Mouse (Mus musculus) MEL (cell line): Measurements from ENCODE around the gene Ptpn14. TPM values are rescaled to one million over a fixed set of nuclear protein-coding genes. Genes with fewer than 3 reads are reported as not detected.

Experiments used
- DNase-seq: peaks from one replicate; pipeline ENCODE4 v3.0.0; 2011; ENCODE audit warnings: low read depth, low spot score
- H3K27ac ChIP-seq: 2 replicates; pipeline ENCODE4 v1.5.1; 2012; ENCODE audit warnings: low read depth, mild to moderate bottlenecking, control low read depth, low read length, moderate library complexity; ENCODE audit not compliant: control insufficient read depth
- H3K27me3 ChIP-seq, 2 experiments: fragments of 150-350 bp in 1 of 2; sonication (generic) in 1 of 2; 2 replicates each; pipeline ENCODE4 v1.6.1; 2012; ENCODE audit warnings: low read length in 2 of 2, mild to moderate bottlenecking in 2 of 2, improper control_type of control experiment in 1 of 2, moderate library complexity in 1 of 2; ENCODE audit not compliant: insufficient read depth in 2 of 2, control insufficient read depth in 1 of 2
- H3K36me3 ChIP-seq, 2 experiments: 2 replicates each; pipeline ENCODE4 v1.6.1; 2012 to 2014; ENCODE audit warnings: low read length in 2 of 2, improper control_type of control experiment in 1 of 2, inconsistent platforms in 1 of 2, mild to moderate bottlenecking in 1 of 2; ENCODE audit not compliant: insufficient read depth in 2 of 2, control insufficient read depth in 1 of 2
- H3K4me1 ChIP-seq, 2 experiments: fragments of 150-350 bp in 1 of 2; sonication (generic) in 1 of 2; 2 replicates each; pipeline ENCODE4 v1.6.1; 2012; ENCODE audit warnings: low read length in 2 of 2, improper control_type of control experiment in 1 of 2, mild to moderate bottlenecking in 1 of 2; ENCODE audit not compliant: insufficient read depth in 2 of 2, control insufficient read depth in 1 of 2
- H3K4me3 ChIP-seq, 2 experiments: fragments of 150-350 bp in 1 of 2; sonication (generic) in 1 of 2; 2 replicates each; pipeline ENCODE4 v1.5.1; 2012; ENCODE audit warnings: low read depth in 2 of 2, low read length in 2 of 2, mild to moderate bottlenecking in 2 of 2, moderate library complexity in 2 of 2, control low read depth in 1 of 2, improper control_type of control experiment in 1 of 2; ENCODE audit not compliant: control insufficient read depth in 1 of 2, insufficient read depth in 1 of 2
- H3K79me2 ChIP-seq: 2 replicates; pipeline ENCODE4 v1.6.1; 2012; ENCODE audit warnings: mild to moderate bottlenecking, low read length, moderate library complexity; ENCODE audit not compliant: control insufficient read depth, poor library complexity, insufficient read depth
- H3K9ac ChIP-seq: 2 replicates; pipeline ENCODE4 v1.6.1; 2012; ENCODE audit warnings: low read depth, mild to moderate bottlenecking, control low read depth, low read length, moderate library complexity; ENCODE audit not compliant: control insufficient read depth, poor library complexity, severe bottlenecking
- H3K9me3 ChIP-seq: fragments of 150-350 bp; sonication (generic); replicated peaks from 2 replicates; pipeline ENCODE4 v1.6.1; 2012; ENCODE audit warnings: mild to moderate bottlenecking, low read length, improper control_type of control experiment, moderate library complexity; ENCODE audit not compliant: insufficient read depth
- BHLHE40 ChIP-seq: IDR thresholded peaks from 2 replicates; pipeline ENCODE4 v1.6.1; 2012; ENCODE audit warnings: low read depth, mild to moderate bottlenecking, inconsistent platforms, low read length, improper control_type of control experiment, borderline replicate concordance
- CHD1 ChIP-seq: IDR thresholded peaks from 2 replicates; pipeline ENCODE4 v1.6.1; 2012; ENCODE audit warnings: low read depth, mild to moderate bottlenecking, inconsistent platforms, low read length, improper control_type of control experiment
- CHD2 ChIP-seq: IDR thresholded peaks from 2 replicates; pipeline ENCODE4 v1.6.1; 2011; ENCODE audit warnings: low read length, improper control_type of control experiment
- CTCF ChIP-seq, 3 experiments: IDR thresholded peaks in 2 of 3; conservative IDR thresholded peaks in 1 of 3; 2 replicates each; pipeline ENCODE4 v1.5.1; 2011 to 2012; ENCODE audit warnings: low read length in 3 of 3, low read depth in 2 of 3, mild to moderate bottlenecking in 2 of 3, improper control_type of control experiment in 1 of 3, inconsistent platforms in 1 of 3, mixed read lengths in 1 of 3, moderate library complexity in 1 of 3; ENCODE audit not compliant: control insufficient read depth in 1 of 3, insufficient read depth in 1 of 3, poor library complexity in 1 of 3, severe bottlenecking in 1 of 3
- E2F4 ChIP-seq: IDR thresholded peaks from 2 replicates; pipeline ENCODE4 v1.6.1; 2011; ENCODE audit warnings: low read depth, low read length, improper control_type of control experiment, borderline replicate concordance
- EP300 ChIP-seq, 2 experiments: IDR thresholded peaks; 2 replicates each; pipeline ENCODE4 v1.6.1; 2011; ENCODE audit warnings: improper control_type of control experiment in 2 of 2, low read length in 2 of 2, low read depth in 1 of 2, mild to moderate bottlenecking in 1 of 2
- ETS1 ChIP-seq: IDR thresholded peaks from 2 replicates; pipeline ENCODE4 v1.6.1; 2012; ENCODE audit warnings: low read depth, mild to moderate bottlenecking, inconsistent platforms, low read length, improper control_type of control experiment, moderate library complexity
- GATA1 ChIP-seq: IDR thresholded peaks from 2 replicates; pipeline ENCODE4 v1.6.1; 2011; ENCODE audit warnings: low read depth, low read length, improper control_type of control experiment
- MAFK ChIP-seq: IDR thresholded peaks from 2 replicates; pipeline ENCODE4 v1.6.1; 2011; ENCODE audit warnings: low read depth, mild to moderate bottlenecking, low read length, improper control_type of control experiment, borderline replicate concordance
- MAX ChIP-seq: IDR thresholded peaks from 2 replicates; pipeline ENCODE4 v1.6.1; 2011; ENCODE audit warnings: low read length, improper control_type of control experiment
- MAZ ChIP-seq: IDR thresholded peaks from 2 replicates; pipeline ENCODE4 v1.6.1; 2012; ENCODE audit warnings: low read depth, mild to moderate bottlenecking, inconsistent platforms, low read length, improper control_type of control experiment
- MYB ChIP-seq: IDR thresholded peaks from 2 replicates; pipeline ENCODE4 v1.6.1; 2011; ENCODE audit warnings: mild to moderate bottlenecking, low read depth, low read length, improper control_type of control experiment
- NELFE ChIP-seq: IDR thresholded peaks from 2 replicates; pipeline ENCODE4 v1.6.1; 2011; ENCODE audit warnings: low read depth, low read length, improper control_type of control experiment
- RAD21 ChIP-seq: IDR thresholded peaks from 2 replicates; pipeline ENCODE4 v1.6.1; 2011; ENCODE audit warnings: mild to moderate bottlenecking, low read depth, low read length, improper control_type of control experiment
- RCOR1 ChIP-seq: IDR thresholded peaks from 2 replicates; pipeline ENCODE4 v1.6.1; 2012; ENCODE audit warnings: low read depth, mild to moderate bottlenecking, inconsistent platforms, low read length, improper control_type of control experiment
- SIN3A ChIP-seq: IDR thresholded peaks from 2 replicates; pipeline ENCODE4 v1.6.1; 2012; ENCODE audit warnings: low read length, improper control_type of control experiment, inconsistent platforms
- SMC3 ChIP-seq: IDR thresholded peaks from 2 replicates; pipeline ENCODE4 v1.6.1; 2011; ENCODE audit warnings: low read depth, low read length, improper control_type of control experiment
- ZC3H11A ChIP-seq: IDR thresholded peaks from 2 replicates; pipeline ENCODE4 v1.6.1; 2012; ENCODE audit warnings: low read depth, mild to moderate bottlenecking, inconsistent platforms, low read length, improper control_type of control experiment
- ZKSCAN1 ChIP-seq: IDR thresholded peaks from 2 replicates; pipeline ENCODE4 v1.6.1; 2012; ENCODE audit warnings: low read depth, mild to moderate bottlenecking, inconsistent platforms, low read length, improper control_type of control experiment, moderate library complexity
- ZNF384 ChIP-seq: IDR thresholded peaks from 2 replicates; pipeline ENCODE4 v1.6.1; 2012; ENCODE audit warnings: low read depth, mild to moderate bottlenecking, inconsistent platforms, low read length, improper control_type of control experiment
- polyA plus RNA-seq, 2 experiments: library from polyadenylated mRNA; stranded (reverse) in 1 of 2; unstranded in 1 of 2; fragments of >175 nt in 1 of 2; fragments of >200 nt in 1 of 2; gene quantifications; 2 replicates each; pipeline versions ENCODE4 v1.2.1 to v1.2.4; 2012; ENCODE audit warnings: low replicate concordance in 2 of 2, low read depth in 1 of 2; ENCODE audit not compliant: insufficient read length in 2 of 2, insufficient read depth in 1 of 2, missing spikeins in 1 of 2
- total RNA-seq: library from RNA; depleted of rRNA; stranded (reverse); fragments of 300-350 nt; gene quantifications from 2 replicates; pipeline ENCODE4 v1.2.3, GENCODE M21; 2012

Ptpn14 gene
- total and polyA plus RNA-seq, 3 experiments = 0.62 to 1.0 TPM; not detected in 1

GRCm38 (mm10) chr1:189846319-189846718 lies 118.3 kb downstream of the Ptpn14 start:
- H3K9ac ChIP-seq = no peak overlapping the region
- no peak overlapping the region for H3K27ac ChIP-seq
- H3K9me3 ChIP-seq = no peaks in the 10 kb centered on the region
- no peaks in the 10 kb centered on the region for H3K4me1 ChIP-seq
- DNase-seq = no peak
- no peak overlapping the region for H3K4me3 ChIP-seq
- no peaks in the 10 kb centered on the region for H3K79me2 ChIP-seq
- H3K36me3 ChIP-seq = no peaks in the 10 kb centered on the region
- TF ChIP-seq EP300 (IDR thresholded peaks at IDR 0.05; ENCODE audit: low read depth in 1 of 2, low read length in 2 of 2) = no peak
- TF ChIP-seq ZC3H11A = no peak
- TF ChIP-seq ZKSCAN1 = no peak
- no peak for TF ChIP-seq SMC3
- H3K27me3 ChIP-seq = no peaks in the 10 kb centered on the region

- Histone ChIP-seq H3K27ac (no peak overlapping the region), H3K79me2 (no peaks in the 10 kb centered on the region), H3K4me3 (no peak overlapping the region), H3K4me1 (peaks cover 0 to under 1% of the 10 kb centered on the region in 2 experiments; a peak in 1 of 4 replicates), H3K9ac (no peak overlapping the region), H3K9me3 (no peaks in the 10 kb centered on the region), H3K36me3 (no peaks in the 10 kb centered on the region), H3K27me3 (no peaks in the 10 kb centered on the region)
- no peak for TF ChIP-seq ETS1
- TF ChIP-seq ZC3H11A = no peak
- TF ChIP-seq MAX = no peak
- no peak for TF ChIP-seq CTCF (IDR thresholded peaks at IDR 0.05 in 2 of 3, conservative IDR thresholded peaks at IDR 0.05 in 1 of 3; ENCODE audit: control insufficient read depth in 1 of 3, insufficient read depth in 1 of 3, low read depth in 2 of 3, low read length in 3 of 3, poor library complexity in 1 of 3, severe bottlenecking in 1 of 3)
- TF ChIP-seq NELFE = no peak
- no peak for TF ChIP-seq MAFK
- TF ChIP-seq GATA1 = no peak
- TF ChIP-seq RCOR1 = no peak
- no peak for TF ChIP-seq CHD1
- no peak for TF ChIP-seq CHD2
- TF ChIP-seq MAZ = no peak
- no peak for TF ChIP-seq BHLHE40
- TF ChIP-seq SIN3A = no peak
- no peak for TF ChIP-seq ZNF384
- TF ChIP-seq RAD21 = no peak
- TF ChIP-seq MYB = no peak
- no peak for TF ChIP-seq E2F4
- DNase-seq = no peak
Observed at GRCm38 (mm10) chr1:189849550-189849949, 121.5 kb downstream of the Ptpn14 start.
